Mouse (Mus musculus) myocyte (in vitro differentiated cells): ENCODE measurements at regions not wholly inside any gene's neighbourhood (a gene's known extent, or its start where the extent isn't known, plus 50 kb on each side); places are given as distances from the start of the nearest gene placed in this dataset.
A peak's percentile ranks its signal among the peaks of the same experiment; 100 is the strongest.

Experiments
- MYOG ChIP-seq, 3 experiments: IDR thresholded peaks; one replicate each; pipeline ENCODE4 v1.6.1; 2011; ENCODE audit warnings: control low read depth in 2 of 3, low read depth in 2 of 3, mild to moderate bottlenecking in 2 of 3; ENCODE audit not compliant: insufficient read length in 2 of 3, control insufficient read depth in 1 of 3, insufficient read depth in 1 of 3
- POLR2A ChIP-seq: IDR thresholded peaks from one replicate; pipeline ENCODE4 v1.6.1; 2011; ENCODE audit warnings: low read depth, mild to moderate bottlenecking, control low read depth, moderate library complexity; ENCODE audit not compliant: insufficient read length
- USF1 ChIP-seq: IDR thresholded peaks from one replicate; pipeline ENCODE4 v1.6.1; 2011; ENCODE audit warnings: low read depth, mild to moderate bottlenecking, control low read depth, moderate library complexity

GRCm38 (mm10) chr13:44607316-44608285 is 121.7 kb upstream of the Jarid2 start:
- TF ChIP-seq POLR2A, result no peak
- peak in 1 of 3 experiments; percentile 65 for TF ChIP-seq MYOG (IDR thresholded peaks at IDR 0.05; ENCODE audit: control insufficient read depth in 1 of 3, insufficient read depth in 1 of 3, insufficient read length in 2 of 3, low read depth in 2 of 3)
- no peak for TF ChIP-seq USF1
